Mouse (Mus musculus): ENCODE measurements around the gene Gm13271. TPM values are rescaled to one million over a fixed set of nuclear protein-coding genes. Genes with fewer than 3 reads are reported as not detected.
"Not testable (repeated sequence)": the region's sequence is repeated elsewhere in the genome, so short reads cannot be mapped to it uniquely, and the experiment has no call there.

Gene Gm13271
- polyA plus RNA-seq, 1 experiment = not detected

GRCm38 (mm10) chr4:88763384-88764018, 8.8 kb downstream of the Gm13271 start:
- not testable (repeated sequence) for H3K4me2 ChIP-seq (ENCODE audit: low read depth); H3K4me3 ChIP-seq; H3K27me3 ChIP-seq (ENCODE audit: control insufficient read depth, insufficient read depth, insufficient read length); H3K79me2 ChIP-seq (ENCODE audit: control insufficient read depth, insufficient read depth); H3K36me3 ChIP-seq (ENCODE audit: control insufficient read depth, insufficient read depth); H3ac ChIP-seq (ENCODE audit: control insufficient read depth, insufficient read length)

DNA sequence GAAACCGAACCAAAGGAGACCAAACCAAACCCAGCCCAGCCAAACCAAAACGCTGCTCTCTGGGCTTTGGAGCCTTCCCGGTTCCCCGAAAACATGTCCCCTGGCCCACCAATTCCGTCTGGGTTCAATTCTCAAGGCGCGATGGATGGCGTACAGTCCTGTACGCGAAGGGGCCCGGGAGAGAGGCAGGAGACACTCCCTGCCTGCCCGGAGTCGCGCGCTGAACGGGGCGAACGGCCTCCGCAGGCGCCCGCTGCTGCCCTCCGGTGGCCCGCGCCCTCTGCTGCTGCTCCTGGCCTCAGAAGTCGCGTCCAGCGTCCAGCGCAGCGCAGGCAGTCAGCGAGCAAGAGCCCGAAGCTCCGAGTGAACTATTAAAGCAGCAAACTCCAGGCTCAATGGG, 18.9 kb downstream of the Gm13271 start, which contains the start of gene Gm13290:
Gene Gm13290, plus strand, starts transcription at position 301 of the 400 bp plus-strand sequence.
- H3K79me2 ChIP-seq (ENCODE audit: control insufficient read depth, insufficient read depth); H3K36me3 ChIP-seq (ENCODE audit: control insufficient read depth, insufficient read depth); H3K27me3 ChIP-seq (ENCODE audit: control insufficient read depth, insufficient read depth, insufficient read length); H3K4me3 ChIP-seq; H3K4me2 ChIP-seq (ENCODE audit: low read depth); H3ac ChIP-seq (ENCODE audit: control insufficient read depth, insufficient read length): not testable (repeated sequence)

- not testable (repeated sequence) for H3K4me3 ChIP-seq; H3K36me3 ChIP-seq (ENCODE audit: control insufficient read depth, insufficient read depth); H3K4me2 ChIP-seq (ENCODE audit: low read depth); H3ac ChIP-seq (ENCODE audit: control insufficient read depth, insufficient read length); H3K27me3 ChIP-seq (ENCODE audit: control insufficient read depth, insufficient read depth, insufficient read length); H3K79me2 ChIP-seq (ENCODE audit: control insufficient read depth, insufficient read depth)
Measured at GRCm38 (mm10) chr4:88776622-88777021, 22.0 kb downstream of the Gm13271 start, which contains the start of gene Gm13289. Gene Gm13289 (plus strand): TSS chr4:88776922.

GRCm38 (mm10) chr4:88779550-88779949, 24.9 kb downstream of the Gm13271 start, which contains the start of gene Gm13272:
Gene Gm13272 (plus strand): TSS chr4:88779850.
- H3K79me2 ChIP-seq (ENCODE audit: control insufficient read depth, insufficient read depth); H3K27me3 ChIP-seq (ENCODE audit: control insufficient read depth, insufficient read depth, insufficient read length); H3K4me3 ChIP-seq; H3K36me3 ChIP-seq (ENCODE audit: control insufficient read depth, insufficient read depth); H3ac ChIP-seq (ENCODE audit: control insufficient read depth, insufficient read length); H3K4me2 ChIP-seq (ENCODE audit: low read depth): not testable (repeated sequence)

- H3ac ChIP-seq (ENCODE audit: control insufficient read depth, insufficient read length); H3K4me2 ChIP-seq (ENCODE audit: low read depth); H3K4me3 ChIP-seq; H3K79me2 ChIP-seq (ENCODE audit: control insufficient read depth, insufficient read depth); H3K36me3 ChIP-seq (ENCODE audit: control insufficient read depth, insufficient read depth); H3K27me3 ChIP-seq (ENCODE audit: control insufficient read depth, insufficient read depth, insufficient read length): not testable (repeated sequence)
Measured at GRCm38 (mm10) chr4:88780320-88780719, 25.7 kb downstream of the Gm13271 start.

GRCm38 (mm10) chr4:88781831-88782230, 27.2 kb downstream of the Gm13271 start, which contains the start of gene Ifnz:
Gene Ifnz (plus strand): TSS chr4:88782131.
- H3K4me3 ChIP-seq; H3K27me3 ChIP-seq (ENCODE audit: control insufficient read depth, insufficient read depth, insufficient read length); H3K36me3 ChIP-seq (ENCODE audit: control insufficient read depth, insufficient read depth); H3K4me2 ChIP-seq (ENCODE audit: low read depth); H3K79me2 ChIP-seq (ENCODE audit: control insufficient read depth, insufficient read depth); H3ac ChIP-seq (ENCODE audit: control insufficient read depth, insufficient read length): not testable (repeated sequence)

DNA sequence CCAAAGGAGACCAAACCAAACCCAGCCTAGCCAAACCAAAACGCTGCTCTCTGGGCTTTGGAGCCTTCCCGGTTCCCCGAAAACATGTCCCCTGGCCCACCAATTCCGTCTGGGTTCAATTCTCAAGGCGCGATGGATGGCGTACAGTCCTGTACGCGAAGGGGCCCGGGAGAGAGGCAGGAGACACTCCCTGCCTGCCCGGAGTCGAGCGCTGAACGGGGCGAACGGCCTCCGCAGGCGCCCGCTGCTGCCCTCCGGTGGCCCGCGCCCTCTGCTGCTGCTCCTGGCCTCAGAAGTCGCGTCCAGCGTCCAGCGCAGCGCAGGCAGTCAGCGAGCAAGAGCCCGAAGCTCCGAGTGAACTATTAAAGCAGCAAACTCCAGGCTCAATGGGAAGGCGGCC, 27.7 kb downstream of the Gm13271 start:
- H3K36me3 ChIP-seq (ENCODE audit: control insufficient read depth, insufficient read depth); H3K4me3 ChIP-seq: not testable (repeated sequence)

DNA sequence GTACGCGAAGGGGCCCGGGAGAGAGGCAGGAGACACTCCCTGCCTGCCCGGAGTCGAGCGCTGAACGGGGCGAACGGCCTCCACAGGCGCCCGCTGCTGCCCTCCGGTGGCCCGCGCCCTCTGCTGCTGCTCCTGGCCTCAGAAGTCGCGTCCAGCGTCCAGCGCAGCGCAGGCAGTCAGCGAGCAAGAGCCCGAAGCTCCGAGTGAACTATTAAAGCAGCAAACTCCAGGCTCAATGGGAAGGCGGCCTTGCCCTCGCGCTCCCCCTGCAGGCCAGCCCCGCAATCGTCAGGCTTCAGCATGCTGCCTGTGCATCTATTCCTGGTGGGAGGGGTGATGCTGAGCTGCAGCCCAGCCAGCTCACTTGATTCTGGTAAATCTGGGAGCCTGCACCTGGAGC, 30.7 kb downstream of the Gm13271 start, which contains the start of gene Gm13276:
Gene Gm13276, plus strand, starts transcription at position 301 of the 400 bp plus-strand sequence.
- H3K36me3 ChIP-seq (ENCODE audit: control insufficient read depth, insufficient read depth); H3K4me2 ChIP-seq (ENCODE audit: low read depth); H3K4me3 ChIP-seq; H3ac ChIP-seq (ENCODE audit: control insufficient read depth, insufficient read length); H3K27me3 ChIP-seq (ENCODE audit: control insufficient read depth, insufficient read depth, insufficient read length); H3K79me2 ChIP-seq (ENCODE audit: control insufficient read depth, insufficient read depth): not testable (repeated sequence)

More for the DNA sequence above, 27.7 kb downstream of the Gm13271 start:
- not testable (repeated sequence) for H3K27me3 ChIP-seq (ENCODE audit: control insufficient read depth, insufficient read depth, insufficient read length); H3ac ChIP-seq (ENCODE audit: control insufficient read depth, insufficient read length); H3K79me2 ChIP-seq (ENCODE audit: control insufficient read depth, insufficient read depth); H3K4me2 ChIP-seq (ENCODE audit: low read depth)

DNA sequence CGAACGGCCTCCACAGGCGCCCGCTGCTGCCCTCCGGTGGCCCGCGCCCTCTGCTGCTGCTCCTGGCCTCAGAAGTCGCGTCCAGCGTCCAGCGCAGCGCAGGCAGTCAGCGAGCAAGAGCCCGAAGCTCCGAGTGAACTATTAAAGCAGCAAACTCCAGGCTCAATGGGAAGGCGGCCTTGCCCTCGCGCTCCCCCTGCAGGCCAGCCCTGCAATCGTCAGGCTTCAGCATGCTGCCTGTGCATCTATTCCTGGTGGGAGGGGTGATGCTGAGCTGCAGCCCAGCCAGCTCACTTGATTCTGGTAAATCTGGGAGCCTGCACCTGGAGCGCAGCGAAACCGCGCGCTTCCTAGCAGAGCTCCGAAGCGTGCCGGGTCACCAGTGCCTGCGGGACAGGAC, 33.7 kb downstream of the Gm13271 start, which contains the start of gene Gm13277:
Gene Gm13277, plus strand, starts transcription at position 231 of the 400 bp plus-strand sequence.
- H3ac ChIP-seq (ENCODE audit: control insufficient read depth, insufficient read length); H3K4me2 ChIP-seq (ENCODE audit: low read depth); H3K79me2 ChIP-seq (ENCODE audit: control insufficient read depth, insufficient read depth); H3K36me3 ChIP-seq (ENCODE audit: control insufficient read depth, insufficient read depth); H3K4me3 ChIP-seq; H3K27me3 ChIP-seq (ENCODE audit: control insufficient read depth, insufficient read depth, insufficient read length): not testable (repeated sequence)

- not testable (repeated sequence) for H3ac ChIP-seq (ENCODE audit: control insufficient read depth, insufficient read length); H3K36me3 ChIP-seq (ENCODE audit: control insufficient read depth, insufficient read depth); H3K79me2 ChIP-seq (ENCODE audit: control insufficient read depth, insufficient read depth); H3K4me2 ChIP-seq (ENCODE audit: low read depth); H3K27me3 ChIP-seq (ENCODE audit: control insufficient read depth, insufficient read depth, insufficient read length); H3K4me3 ChIP-seq
Measured at GRCm38 (mm10) chr4:88791250-88791649, 36.6 kb downstream of the Gm13271 start, which contains the start of gene Gm13278. Gene Gm13278 (plus strand): TSS chr4:88791550.

GRCm38 (mm10) chr4:88793936-88794675, 39.4 kb downstream of the Gm13271 start, which contains the start of gene Gm13275:
Gene Gm13275 (plus strand): TSS chr4:88794487.
- H3K4me3 ChIP-seq = not testable (repeated sequence)

GRCm38 (mm10) chr4:88797097-88797496, 42.4 kb downstream of the Gm13271 start, which contains the start of gene Gm13279:
Gene Gm13279 (plus strand): TSS chr4:88797397.
- H3K4me3 ChIP-seq; H3K79me2 ChIP-seq (ENCODE audit: control insufficient read depth, insufficient read depth); H3ac ChIP-seq (ENCODE audit: control insufficient read depth, insufficient read length); H3K36me3 ChIP-seq (ENCODE audit: control insufficient read depth, insufficient read depth); H3K4me2 ChIP-seq (ENCODE audit: low read depth); H3K27me3 ChIP-seq (ENCODE audit: control insufficient read depth, insufficient read depth, insufficient read length): not testable (repeated sequence)

More at GRCm38 (mm10) chr4:88793936-88794675, 39.4 kb downstream of the Gm13271 start, which contains the start of gene Gm13275:
- not testable (repeated sequence) for H3K79me2 ChIP-seq (ENCODE audit: control insufficient read depth, insufficient read depth); H3K4me2 ChIP-seq (ENCODE audit: low read depth); H3K36me3 ChIP-seq (ENCODE audit: control insufficient read depth, insufficient read depth); H3K27me3 ChIP-seq (ENCODE audit: control insufficient read depth, insufficient read depth, insufficient read length); H3ac ChIP-seq (ENCODE audit: control insufficient read depth, insufficient read length)
